Comparison of ENCODE assay signal across 11 mouse cellular contexts in the genomic region with DNA sequence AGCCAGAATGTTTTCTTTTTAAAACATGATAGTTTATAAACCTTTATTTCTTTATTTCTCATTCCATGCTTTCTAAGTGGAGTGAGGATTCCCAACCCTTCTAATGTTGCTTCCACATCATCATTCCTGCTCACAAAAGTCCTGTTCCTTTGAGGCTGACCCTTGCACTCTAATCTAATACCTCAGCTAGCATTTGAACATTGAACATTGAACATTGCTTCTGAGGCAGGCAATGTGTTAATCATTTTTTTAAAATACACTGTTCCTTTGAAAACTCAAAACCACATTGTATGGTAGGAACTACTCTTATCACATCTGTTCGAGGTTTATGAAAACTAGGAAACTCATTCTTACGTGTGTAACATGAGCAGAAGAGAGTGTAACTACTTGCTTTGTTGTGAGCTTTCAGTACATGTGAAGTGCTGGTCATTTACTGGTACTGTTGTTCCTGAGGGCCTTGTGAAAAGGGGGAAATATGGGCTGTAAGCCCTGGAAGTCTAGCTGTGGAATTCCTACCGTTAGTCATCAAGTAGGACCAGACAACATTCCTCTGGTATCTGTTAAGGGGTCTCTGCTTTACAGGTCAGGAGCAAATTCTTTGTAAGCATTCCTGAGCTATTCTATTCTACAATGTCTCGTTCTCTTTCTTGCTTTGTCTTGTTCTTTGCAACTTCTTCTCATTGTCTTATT. TPM values are rescaled to one million over a fixed set of nuclear protein-coding genes. Genes with fewer than 3 reads are reported as not detected.
DNase-seq lines count a peak whose midpoint lies in the region; ATAC-seq and TF ChIP-seq lines count a peak whose summit lies in the region.
"Had no signal": no experiment of that assay in that cellular context is flagged by ENCODE, and none has a peak within 500 bp of the region (broad histone marks: within the 10 kb centered on the region; RNA-seq: fewer than 3 reads in every experiment).

No protein-coding gene starts in this region.

- TF ChIP-seq POLR2A in bone marrow macrophage, adult 2 months (IDR thresholded peaks at IDR 0.05; ENCODE audit: borderline replicate concordance, low read depth, low read length) = no peak

- H3K4me2 ChIP-seq in kidney, embryonic 16.5 days (replicated peaks; ENCODE audit: low read depth, low read length) = no peak overlapping the region
- no peak overlapping the region for H3K4me2 ChIP-seq in liver, postnatal 0 days (ENCODE audit: low read depth, low read length)
- H3K4me2 ChIP-seq in midbrain, embryonic 15.5 days = no peak overlapping the region
- H3K4me2 ChIP-seq: embryonic facial prominence, embryonic 13.5 days; kidney, embryonic 15.5 days; limb, embryonic 15.5 days had no signal

- TF ChIP-seq EP300 in liver, postnatal 0 days (IDR thresholded peaks at IDR 0.05; ENCODE audit: low read depth) = no peak

- H3K27me3 ChIP-seq in kidney, embryonic 16.5 days (ENCODE audit: insufficient read depth, low read length) = no peaks in the 10 kb centered on the region
- no peaks in the 10 kb centered on the region for H3K27me3 ChIP-seq in liver, postnatal 0 days (ENCODE audit: insufficient read depth, low read length)
- H3K27me3 ChIP-seq in midbrain, embryonic 15.5 days (replicated peaks) = no peaks in the 10 kb centered on the region
- H3K27me3 ChIP-seq: embryonic facial prominence, embryonic 13.5 days; kidney, embryonic 15.5 days; limb, embryonic 15.5 days had no signal

- H3K36me3 ChIP-seq in kidney, embryonic 16.5 days (ENCODE audit: insufficient read depth, low read length) = no peaks in the 10 kb centered on the region
- H3K36me3 ChIP-seq in liver, postnatal 0 days (replicated peaks; ENCODE audit: insufficient read depth, low read length) = no peaks in the 10 kb centered on the region
- no peaks in the 10 kb centered on the region for H3K36me3 ChIP-seq in midbrain, embryonic 15.5 days (replicated peaks)
- H3K36me3 ChIP-seq: embryonic facial prominence, embryonic 13.5 days; kidney, embryonic 15.5 days; limb, embryonic 15.5 days had no signal

- H3K9me3 ChIP-seq in kidney, embryonic 16.5 days (ENCODE audit: low read length) = no peaks in the 10 kb centered on the region
- H3K9me3 ChIP-seq in liver, postnatal 0 days (ENCODE audit: low read length) = no peaks in the 10 kb centered on the region
- H3K9me3 ChIP-seq in midbrain, embryonic 15.5 days = no peaks in the 10 kb centered on the region
- H3K9me3 ChIP-seq: embryonic facial prominence, embryonic 13.5 days; kidney, embryonic 15.5 days; limb, embryonic 15.5 days had no signal

- H3K27ac ChIP-seq in kidney, embryonic 16.5 days (ENCODE audit: low read length) = no peak overlapping the region
- H3K27ac ChIP-seq in bone marrow macrophage, adult 2 months (ENCODE audit: insufficient read depth, low read depth, low read length) = peak overlapping the region; percentile 75
- H3K27ac ChIP-seq in liver, postnatal 0 days (ENCODE audit: low read depth) = peak overlapping the region; percentile 55; the same call in 1 of the 2 replicates
- no peak overlapping the region for H3K27ac ChIP-seq in midbrain, embryonic 15.5 days
- H3K27ac ChIP-seq: embryonic facial prominence, embryonic 13.5 days; kidney, embryonic 15.5 days; limb, embryonic 15.5 days had no signal

- 73% methylated on average over 4 of the region's 4 CpGs for WGBS in kidney, embryonic 16.5 days
- WGBS in liver, postnatal 0 days (ENCODE audit: insufficient replicate concordance) = 32% methylated on average over 4 of the region's 4 CpGs
- WGBS in midbrain, embryonic 15.5 days = 88% methylated on average over 4 of the region's 4 CpGs

- no peaks in the 10 kb centered on the region for H3K4me1 ChIP-seq in kidney, embryonic 16.5 days (ENCODE audit: insufficient read depth, low read length)
- H3K4me1 ChIP-seq in bone marrow macrophage, adult 2 months (ENCODE audit: control insufficient read depth, insufficient read depth, low read length) = peaks cover 44% of the 10 kb centered on the region
- no peaks in the 10 kb centered on the region for H3K4me1 ChIP-seq in liver, postnatal 0 days (ENCODE audit: insufficient read depth)
- H3K4me1 ChIP-seq in midbrain, embryonic 15.5 days = no peaks in the 10 kb centered on the region
- H3K4me1 ChIP-seq: embryonic facial prominence, embryonic 13.5 days; kidney, embryonic 15.5 days; limb, embryonic 15.5 days had no signal

- DNase-seq in kidney, adult 8-10 months = peak; percentile 5 to 23
- peak; percentile 14 for DNase-seq in A20 (ENCODE audit: low read depth, low spot score)
- no peak for DNase-seq in liver, postnatal 0 days
- no peak for DNase-seq in adrenal gland, postnatal 36 days
- DNase-seq: cerebellum, adult 9-11 months had no signal

- no peak for TF ChIP-seq CTCF in bone marrow macrophage, adult 2 months (IDR thresholded peaks at IDR 0.05; ENCODE audit: low read depth, low read length)
- TF ChIP-seq CTCF in liver, postnatal 0 days (IDR thresholded peaks at IDR 0.05; ENCODE audit: low read depth) = no peak

- no peak overlapping the region for H3K4me3 ChIP-seq in kidney, embryonic 16.5 days (ENCODE audit: low read length)
- H3K4me3 ChIP-seq in bone marrow macrophage, adult 2 months (ENCODE audit: insufficient read depth, low read length) = no peak overlapping the region
- H3K4me3 ChIP-seq in liver, postnatal 0 days (ENCODE audit: low read depth, low read length) = no peak overlapping the region
- H3K4me3 ChIP-seq in midbrain, embryonic 15.5 days = no peak overlapping the region
- H3K4me3 ChIP-seq: embryonic facial prominence, embryonic 13.5 days; kidney, embryonic 15.5 days; limb, embryonic 15.5 days had no signal

- no peak for ATAC-seq in kidney, embryonic 16.5 days (ENCODE audit: low FRiP score, low TSS enrichment)
- no peak for ATAC-seq in liver, postnatal 0 days
- ATAC-seq in midbrain, embryonic 15.5 days (replicated peaks) = no peak

- no peak overlapping the region for H3K9ac ChIP-seq in kidney, embryonic 16.5 days (replicated peaks; ENCODE audit: low read length)
- no peak overlapping the region for H3K9ac ChIP-seq in liver, postnatal 0 days (replicated peaks)
- H3K9ac ChIP-seq in midbrain, embryonic 15.5 days = no peak overlapping the region
- H3K9ac ChIP-seq: embryonic facial prominence, embryonic 13.5 days; kidney, embryonic 15.5 days; limb, embryonic 15.5 days had no signal

RNA-seq across cellular contexts. Expression of gene Man1a, which starts 42.0 kb away (rescaled TPM):
- polyA plus RNA-seq in kidney, embryonic 16.5 days (2015; fragmentation: Nextera tagmentation; extraction: Ambion mirVana) = 6.5 and 8.4 TPM in 2 replicates
- 119 and 127 TPM in 2 replicates for polyA plus RNA-seq in bone marrow macrophage, adult 2 months (2012; ENCODE audit: insufficient read depth, insufficient read length, missing spikeins)
- 13.2 and 15.2 TPM in 2 replicates for polyA plus RNA-seq in liver, postnatal 0 days (2015; fragmentation: Nextera tagmentation; extraction: Ambion mirVana)
- 100 to 1,000 TPM in 1 of 2 experiments, 10 to 100 TPM in 1; 28.4 to 160 TPM for total RNA-seq in adrenal gland, postnatal 36 days (2021)
- polyA plus RNA-seq in midbrain, embryonic 15.5 days (2015; fragmentation: Nextera tagmentation; extraction: Ambion mirVana) = 5.0 and 5.3 TPM in 2 replicates

Comparison
In these comparisons a context has a peak if more than half of its experiments do, and no peak if none do; other contexts are left out.
1. DNase-seq: peak in kidney, adult 8-10 months (2 of 2) and A20 (single experiment); none in liver, postnatal 0 days (single experiment) and adrenal gland, postnatal 36 days (0 of 2).
2. H3K27ac ChIP-seq: peak in bone marrow macrophage, adult 2 months (single experiment) and liver, postnatal 0 days (single experiment); none in kidney, embryonic 16.5 days (single experiment) and midbrain, embryonic 15.5 days (single experiment).